ENCODE assay signal across 13 mouse cellular contexts in genomic region chr4:141308857-141309772, GRCm38 (mm10). TPM values are rescaled to one million over a fixed set of nuclear protein-coding genes. Genes with fewer than 3 reads are reported as not detected.
A peak's percentile ranks its signal among the peaks of the same experiment; 100 is the strongest.
DNase-seq lines count a peak whose midpoint lies in the region; ATAC-seq and TF ChIP-seq lines count a peak whose summit lies in the region.
"Had no signal": no experiment of that assay in that cellular context is flagged by ENCODE, and none has a peak within 500 bp of the region (broad histone marks: within the 10 kb centered on the region; RNA-seq: fewer than 3 reads in every experiment).

No protein-coding gene starts in this region.

- H3K36me3 ChIP-seq in forebrain, embryonic 10.5 days (replicated peaks), result peaks cover 19% of the 10 kb centered on the region
- H3K36me3 ChIP-seq in forebrain, embryonic 16.5 days (ENCODE audit: control insufficient read depth, insufficient read depth), result no peaks in the 10 kb centered on the region
- peaks cover 6% of the 10 kb centered on the region; the same call in 1 of the 2 replicates for H3K36me3 ChIP-seq in liver, adult 2 months (ENCODE audit: control insufficient read depth, insufficient read depth, low read length)
- peaks cover 4% of the 10 kb centered on the region; the same call in 1 of the 2 replicates for H3K36me3 ChIP-seq in embryonic facial prominence, embryonic 13.5 days
- H3K36me3 ChIP-seq in liver, embryonic 16.5 days (ENCODE audit: control insufficient read depth, insufficient read depth), result no peaks in the 10 kb centered on the region
- H3K36me3 ChIP-seq: neural tube, embryonic 15.5 days had no signal

- no peak for DNase-seq in forebrain, embryonic 10.5 days (ENCODE audit: extremely low spot score, low spot score)
- DNase-seq in liver, adult 2 months (ENCODE audit: extremely low read depth, low read depth, low spot score), result no peak
- no peak for DNase-seq in liver
- no peak for DNase-seq in thymus, postnatal 0 days (ENCODE audit: low spot score)
- DNase-seq: B cell, adult 2 months; cerebellum, adult 18-20 months; gastrocnemius, postnatal 25 days; lung, postnatal 36 days had no signal

- no peak for ATAC-seq in forebrain, embryonic 16.5 days
- no peak for ATAC-seq in embryonic facial prominence, embryonic 13.5 days (ENCODE audit: insufficient number of reproducible peaks, insufficient read depth, low FRiP score, low TSS enrichment, low read depth)
- ATAC-seq in liver, embryonic 16.5 days (ENCODE audit: low read depth), result no peak
- ATAC-seq in cerebellum, adult (ENCODE audit: insufficient number of reproducible peaks, low FRiP score, low TSS enrichment), result no peak

- H3K4me1 ChIP-seq in forebrain, embryonic 10.5 days, result peaks cover 77% of the 10 kb centered on the region
- H3K4me1 ChIP-seq in forebrain, embryonic 16.5 days (replicated peaks; ENCODE audit: control insufficient read depth, insufficient read depth, low read length), result peaks cover 6% of the 10 kb centered on the region
- peaks cover 61% of the 10 kb centered on the region for H3K4me1 ChIP-seq in liver, adult 2 months (ENCODE audit: control insufficient read depth, insufficient read depth, low read length)
- peaks cover 58% of the 10 kb centered on the region for H3K4me1 ChIP-seq in embryonic facial prominence, embryonic 13.5 days
- peaks cover 18% of the 10 kb centered on the region for H3K4me1 ChIP-seq in liver, embryonic 16.5 days (ENCODE audit: control insufficient read depth, low read depth, low read length)

- no peaks in the 10 kb centered on the region for H3K9me3 ChIP-seq in forebrain, embryonic 10.5 days
- H3K9me3 ChIP-seq in forebrain, embryonic 16.5 days (ENCODE audit: control insufficient read depth, low read length), result no peaks in the 10 kb centered on the region
- H3K9me3 ChIP-seq in embryonic facial prominence, embryonic 13.5 days, result no peaks in the 10 kb centered on the region
- H3K9me3 ChIP-seq in liver, embryonic 16.5 days (replicated peaks; ENCODE audit: control insufficient read depth, low read length), result no peaks in the 10 kb centered on the region
- H3K9me3 ChIP-seq: neural tube, embryonic 15.5 days had no signal

- H3K27me3 ChIP-seq in forebrain, embryonic 10.5 days (ENCODE audit: poor library complexity, severe bottlenecking), result peaks cover 20% of the 10 kb centered on the region
- H3K27me3 ChIP-seq in forebrain, embryonic 16.5 days (replicated peaks; ENCODE audit: control insufficient read depth, insufficient read depth, low read length), result no peaks in the 10 kb centered on the region
- no peaks in the 10 kb centered on the region for H3K27me3 ChIP-seq in liver, adult 2 months (ENCODE audit: control insufficient read depth, insufficient read depth, low read length)
- H3K27me3 ChIP-seq in embryonic facial prominence, embryonic 13.5 days, result peaks cover 3% of the 10 kb centered on the region
- H3K27me3 ChIP-seq in liver, embryonic 16.5 days (ENCODE audit: control insufficient read depth, insufficient read depth, low read depth, low read length), result no peaks in the 10 kb centered on the region

- TF ChIP-seq CTCF in liver, adult 2 months (IDR thresholded peaks at IDR 0.05; ENCODE audit: low read depth, low read length), result no peak

- H3K79me2 ChIP-seq in liver, adult 2 months (ENCODE audit: control insufficient read depth, insufficient read depth, low read length), result peaks cover 40% of the 10 kb centered on the region; the same call in 1 of the 2 replicates

- no peak overlapping the region for H3K4me2 ChIP-seq in forebrain, embryonic 16.5 days (ENCODE audit: low read length)
- no peak overlapping the region for H3K4me2 ChIP-seq in embryonic facial prominence, embryonic 13.5 days
- H3K4me2 ChIP-seq in liver, embryonic 16.5 days (ENCODE audit: low read depth, low read length), result no peak overlapping the region
- H3K4me2 ChIP-seq: neural tube, embryonic 15.5 days had no signal

- H3K27ac ChIP-seq in forebrain, embryonic 10.5 days, result peak overlapping the region; percentile 84
- no peak overlapping the region for H3K27ac ChIP-seq in forebrain, embryonic 16.5 days (ENCODE audit: low read length)
- H3K27ac ChIP-seq in liver, adult 2 months (replicated peaks; ENCODE audit: insufficient read depth, low read depth, low read length), result peak overlapping the region; percentile 94
- H3K27ac ChIP-seq in embryonic facial prominence, embryonic 13.5 days, result 0 out of 2 replicates have a peak overlapping the region, but pooled peaks have one; percentile 49
- peak overlapping the region; percentile 13; the same call in 1 of the 2 replicates for H3K27ac ChIP-seq in liver, embryonic 16.5 days (ENCODE audit: low read length)
- H3K27ac ChIP-seq: neural tube, embryonic 15.5 days had no signal

- 0 out of 2 replicates have a peak overlapping the region, but pooled peaks have one; percentile 2 for H3K4me3 ChIP-seq in forebrain, embryonic 10.5 days
- H3K4me3 ChIP-seq in forebrain, embryonic 16.5 days (replicated peaks; ENCODE audit: low read length), result no peak overlapping the region
- no peak overlapping the region for H3K4me3 ChIP-seq in liver, adult 2 months (ENCODE audit: insufficient read depth, low read depth, low read length)
- H3K4me3 ChIP-seq in embryonic facial prominence, embryonic 13.5 days, result no peak overlapping the region
- H3K4me3 ChIP-seq in liver, embryonic 16.5 days (ENCODE audit: low read depth, low read length), result no peak overlapping the region
- H3K4me3 ChIP-seq: neural tube, embryonic 15.5 days had no signal

- WGBS in forebrain, embryonic 10.5 days, result 94% methylated on average over 34 of the region's 34 CpGs
- 93% methylated on average over 34 of the region's 34 CpGs for WGBS in forebrain, embryonic 16.5 days
- 79% methylated on average over 34 of the region's 34 CpGs for WGBS in liver, adult 2 months
- WGBS in embryonic facial prominence, embryonic 13.5 days, result 91% methylated on average over 34 of the region's 34 CpGs
- 80% methylated on average over 34 of the region's 34 CpGs for WGBS in liver, embryonic 16.5 days (ENCODE audit: insufficient replicate concordance)

- H3K9ac ChIP-seq in forebrain, embryonic 16.5 days (replicated peaks; ENCODE audit: low read depth, low read length), result no peak overlapping the region
- peak overlapping the region; percentile 51 for H3K9ac ChIP-seq in liver, adult 2 months (ENCODE audit: low read depth, low read length)
- H3K9ac ChIP-seq in embryonic facial prominence, embryonic 13.5 days, result no peak overlapping the region
- no peak overlapping the region for H3K9ac ChIP-seq in liver, embryonic 16.5 days (ENCODE audit: low read depth, low read length)
- H3K9ac ChIP-seq: neural tube, embryonic 15.5 days had no signal

- no peak for TF ChIP-seq POLR2A in liver, adult 2 months (IDR thresholded peaks at IDR 0.05; ENCODE audit: extremely low read depth, insufficient read depth, low read length)

RNA-seq across cellular contexts. Expression of gene Epha2, which starts 8.1 kb away (rescaled TPM):
- 3.3 and 3.7 TPM in 2 replicates for polyA plus RNA-seq in forebrain, embryonic 10.5 days (2016; fragmentation: Nextera tagmentation; extraction: Ambion mirVana)
- 0.92 and 1.5 TPM in 2 replicates for polyA plus RNA-seq in forebrain, embryonic 16.5 days (2015; fragmentation: Nextera tagmentation; extraction: Ambion mirVana)
- total RNA-seq in liver, adult 2 months (2014; rRNA removed), result 7.7 and 9.3 TPM in 2 replicates
- 11.6 and 12.0 TPM in 2 replicates for polyA plus RNA-seq in liver, adult 2 months (2012; rRNA removed)
- polyA plus RNA-seq in embryonic facial prominence, embryonic 13.5 days (2015; fragmentation: Nextera tagmentation; extraction: Ambion mirVana), result 2.6 and 4.0 TPM in 2 replicates
- polyA plus RNA-seq in liver, embryonic 16.5 days (2015; fragmentation: Nextera tagmentation; extraction: Ambion mirVana), result 0.53 and 0.93 TPM in 2 replicates
- 0.55 and 0.58 TPM in 2 replicates for polyA plus RNA-seq in thymus, postnatal 0 days (2015; fragmentation: Nextera tagmentation; extraction: Ambion mirVana)

RNA-seq across cellular contexts. Expression of gene Fam131c, which starts 58.9 kb away (rescaled TPM):
- polyA plus RNA-seq in forebrain, embryonic 10.5 days (2016; fragmentation: Nextera tagmentation; extraction: Ambion mirVana), result 0.55 and 0.63 TPM in 2 replicates
- polyA plus RNA-seq in forebrain, embryonic 16.5 days (2015; fragmentation: Nextera tagmentation; extraction: Ambion mirVana), result 11.6 and 19.8 TPM in 2 replicates
- total RNA-seq in liver, adult 2 months (2014; rRNA removed), result 0.40 and 0.46 TPM in 2 replicates
- polyA plus RNA-seq in liver, adult 2 months (2012; rRNA removed), result 4.5 and 10.3 TPM in 2 replicates
- polyA plus RNA-seq in embryonic facial prominence, embryonic 13.5 days (2015; fragmentation: Nextera tagmentation; extraction: Ambion mirVana), result 1.7 and 2.9 TPM in 2 replicates
- polyA plus RNA-seq in liver, embryonic 16.5 days (2015; fragmentation: Nextera tagmentation; extraction: Ambion mirVana), result not detected in 2 replicates
- polyA plus RNA-seq in thymus, postnatal 0 days (2015; fragmentation: Nextera tagmentation; extraction: Ambion mirVana), result 0.25 TPM in 1 of 2 replicates, not detected in the other
